Mouse (Mus musculus): ENCODE measurements around the gene Zfp169. TPM values are rescaled to one million over a fixed set of nuclear protein-coding genes. Genes with fewer than 3 reads are reported as not detected.

Gene Zfp169
- polyA plus RNA-seq, 1 experiment from 2014 or later = 6.0 TPM

DNA sequence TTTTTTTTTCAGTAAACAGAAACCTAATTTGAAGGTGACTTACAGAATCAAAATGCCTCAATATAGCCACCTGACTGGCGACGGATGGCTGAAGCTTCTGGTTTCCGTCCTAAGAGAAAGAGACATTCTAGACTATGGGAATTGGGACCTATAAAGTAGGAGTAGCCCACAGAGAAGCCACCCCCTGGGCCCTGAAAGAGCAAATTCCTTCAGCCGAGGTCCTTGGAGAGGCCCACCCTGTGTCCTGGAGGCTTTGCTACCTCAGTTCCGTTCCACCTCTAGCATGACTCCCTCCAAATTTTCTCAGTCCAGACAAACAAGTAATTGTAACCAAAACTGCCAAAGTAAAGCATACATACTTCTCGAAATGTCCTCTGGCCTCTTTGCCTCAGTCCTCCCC, 34.4 kb upstream of the Zfp169 start:
- H3K27me3 ChIP-seq (replicated peaks; ENCODE audit: control insufficient read depth, insufficient read depth, low read length) = no peaks in the 10 kb centered on the region
- H3K9me3 ChIP-seq (replicated peaks; ENCODE audit: control insufficient read depth, low read length) = no peaks in the 10 kb centered on the region
- WGBS = 98% methylated on average over 6 of the region's 6 CpGs
- no peak overlapping the region for H3K4me3 ChIP-seq (ENCODE audit: low read depth, low read length)
- peaks cover 17% of the 10 kb centered on the region for H3K4me1 ChIP-seq (ENCODE audit: control insufficient read depth, insufficient read depth, low read length)
- ATAC-seq = no peak
- H3K9ac ChIP-seq (ENCODE audit: low read length) = no peak overlapping the region
- no peak for DNase-seq (ENCODE audit: low spot score)
- no peak overlapping the region for H3K27ac ChIP-seq (ENCODE audit: low read depth, low read length)
- no peak overlapping the region for H3K4me2 ChIP-seq (ENCODE audit: low read length)
- no peaks in the 10 kb centered on the region for H3K36me3 ChIP-seq (ENCODE audit: control insufficient read depth, insufficient read depth, low read length)

DNA sequence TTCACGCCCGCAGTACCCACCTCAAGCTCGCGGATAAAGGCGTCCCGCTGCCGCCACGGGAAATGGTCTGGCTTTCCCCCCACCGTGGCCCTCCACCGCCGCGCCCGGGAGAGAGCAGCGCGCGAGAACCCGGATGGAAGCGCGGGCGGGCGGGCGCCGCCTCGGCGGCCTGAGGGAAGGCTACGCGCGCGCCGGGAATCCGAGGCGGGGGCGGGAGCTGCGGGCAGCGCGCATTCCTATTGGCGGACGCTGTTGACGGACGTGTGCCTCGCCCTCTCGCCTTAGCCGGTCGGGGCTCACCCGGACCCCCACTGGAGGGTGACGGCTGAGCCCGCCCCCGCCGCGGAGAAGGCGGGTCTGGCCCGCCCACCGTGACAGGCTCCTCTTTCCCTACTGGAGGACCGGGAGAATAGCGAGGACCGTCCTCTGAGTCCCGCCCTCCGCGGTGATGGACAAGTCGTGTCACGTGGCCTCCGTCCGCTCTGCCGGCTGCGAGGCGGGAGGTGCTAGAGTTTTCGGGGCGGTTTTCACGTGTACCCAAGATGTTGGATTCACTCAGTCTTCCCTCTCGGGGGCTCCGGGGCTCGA, 33.2 kb upstream of the Zfp169 start:
- DNase-seq (ENCODE audit: low spot score) (peak; percentile 99), ATAC-seq (peak; percentile 98)
- H3K27ac ChIP-seq (ENCODE audit: low read depth, low read length) = peak overlapping the region; percentile 99
- H3K4me3 ChIP-seq (ENCODE audit: low read depth, low read length) = peak overlapping the region; percentile 93
- H3K27me3 ChIP-seq (replicated peaks; ENCODE audit: control insufficient read depth, insufficient read depth, low read length) = no peaks in the 10 kb centered on the region
- peaks cover 19% of the 10 kb centered on the region for H3K4me1 ChIP-seq (ENCODE audit: control insufficient read depth, insufficient read depth, low read length)
- WGBS = under 1% methylated on average over 70 of the region's 72 CpGs
- peak overlapping the region; percentile 98 for H3K9ac ChIP-seq (ENCODE audit: low read length)
- no peaks in the 10 kb centered on the region for H3K9me3 ChIP-seq (replicated peaks; ENCODE audit: control insufficient read depth, low read length)
- no peaks in the 10 kb centered on the region for H3K36me3 ChIP-seq (ENCODE audit: control insufficient read depth, insufficient read depth, low read length)
- peak overlapping the region; percentile 51 for H3K4me2 ChIP-seq (ENCODE audit: low read length)

GRCm38 (mm10) chr13:48545476-48546281, 32.4 kb upstream of the Zfp169 start:
- H3K4me2 ChIP-seq (ENCODE audit: low read length) = peak overlapping the region; percentile 76
- peak overlapping the region; percentile 93 for H3K4me3 ChIP-seq (ENCODE audit: low read depth, low read length)
- no peaks in the 10 kb centered on the region for H3K36me3 ChIP-seq (ENCODE audit: control insufficient read depth, insufficient read depth, low read length)
- H3K9me3 ChIP-seq (replicated peaks; ENCODE audit: control insufficient read depth, low read length) = no peaks in the 10 kb centered on the region
- H3K9ac ChIP-seq (ENCODE audit: low read length) = peak overlapping the region; percentile 98
- peak; percentile 99 for DNase-seq (ENCODE audit: low spot score)
- H3K27ac ChIP-seq (ENCODE audit: low read depth, low read length) = peak overlapping the region; percentile 99
- H3K27me3 ChIP-seq (replicated peaks; ENCODE audit: control insufficient read depth, insufficient read depth, low read length) = no peaks in the 10 kb centered on the region
- H3K4me1 ChIP-seq (ENCODE audit: control insufficient read depth, insufficient read depth, low read length) = peaks cover 23% of the 10 kb centered on the region
- under 1% methylated on average over 40 of the region's 72 CpGs for WGBS
- peak; percentile 86 for ATAC-seq

- peaks cover 26% of the 10 kb centered on the region for H3K4me1 ChIP-seq (ENCODE audit: control insufficient read depth, insufficient read depth, low read length)
- peak overlapping the region; percentile 98; the same call in 1 of the 2 replicates for H3K9ac ChIP-seq (ENCODE audit: low read length)
- ATAC-seq = no peak
- peak overlapping the region; percentile 76 for H3K4me2 ChIP-seq (ENCODE audit: low read length)
- H3K9me3 ChIP-seq (replicated peaks; ENCODE audit: control insufficient read depth, low read length) = no peaks in the 10 kb centered on the region
- H3K4me3 ChIP-seq (ENCODE audit: low read depth, low read length) = peak overlapping the region; percentile 93
- no peaks in the 10 kb centered on the region for H3K36me3 ChIP-seq (ENCODE audit: control insufficient read depth, insufficient read depth, low read length)
- 56% methylated on average over 4 of the region's 4 CpGs for WGBS
- no peak for DNase-seq (ENCODE audit: low spot score)
- no peaks in the 10 kb centered on the region for H3K27me3 ChIP-seq (replicated peaks; ENCODE audit: control insufficient read depth, insufficient read depth, low read length)
- no peak overlapping the region for H3K27ac ChIP-seq (ENCODE audit: low read depth, low read length)
These were observed 31.6 kb upstream of the Zfp169 start for GRCm38 (mm10) chr13:48544867-48545266.

DNA sequence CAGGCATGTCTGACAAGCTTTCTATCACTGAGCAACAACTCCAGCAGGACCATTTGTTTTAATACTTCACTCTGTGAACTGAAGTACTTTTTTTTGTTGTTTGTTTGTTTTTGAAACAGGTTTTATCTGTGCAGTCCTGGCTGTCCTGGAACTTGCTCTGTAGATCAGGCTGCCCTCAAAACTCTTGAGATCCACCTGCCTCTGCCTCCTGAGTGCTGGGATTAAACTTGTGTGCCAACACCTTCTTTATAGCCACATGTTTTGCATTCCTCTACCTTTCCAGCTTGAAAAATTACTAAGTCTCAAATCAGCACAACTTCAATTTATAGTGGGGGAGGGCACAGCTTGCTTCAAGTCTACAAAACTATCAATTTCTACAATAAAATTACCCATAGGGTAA, 31.1 kb upstream of the Zfp169 start:
- peak overlapping the region; percentile 76 for H3K4me2 ChIP-seq (ENCODE audit: low read length)
- DNase-seq (ENCODE audit: low spot score) = no peak
- H3K27me3 ChIP-seq (replicated peaks; ENCODE audit: control insufficient read depth, insufficient read depth, low read length) = no peaks in the 10 kb centered on the region
- peaks cover 26% of the 10 kb centered on the region for H3K4me1 ChIP-seq (ENCODE audit: control insufficient read depth, insufficient read depth, low read length)
- H3K36me3 ChIP-seq (ENCODE audit: control insufficient read depth, insufficient read depth, low read length) = no peaks in the 10 kb centered on the region
- H3K4me3 ChIP-seq (ENCODE audit: low read depth, low read length) = 0 out of 2 replicates have a peak overlapping the region, but pooled peaks have one; percentile 93
- H3K9ac ChIP-seq (ENCODE audit: low read length) = no peak overlapping the region
- no peaks in the 10 kb centered on the region for H3K9me3 ChIP-seq (replicated peaks; ENCODE audit: control insufficient read depth, low read length)
- no peak for ATAC-seq
- no peak overlapping the region for H3K27ac ChIP-seq (ENCODE audit: low read depth, low read length)

DNA sequence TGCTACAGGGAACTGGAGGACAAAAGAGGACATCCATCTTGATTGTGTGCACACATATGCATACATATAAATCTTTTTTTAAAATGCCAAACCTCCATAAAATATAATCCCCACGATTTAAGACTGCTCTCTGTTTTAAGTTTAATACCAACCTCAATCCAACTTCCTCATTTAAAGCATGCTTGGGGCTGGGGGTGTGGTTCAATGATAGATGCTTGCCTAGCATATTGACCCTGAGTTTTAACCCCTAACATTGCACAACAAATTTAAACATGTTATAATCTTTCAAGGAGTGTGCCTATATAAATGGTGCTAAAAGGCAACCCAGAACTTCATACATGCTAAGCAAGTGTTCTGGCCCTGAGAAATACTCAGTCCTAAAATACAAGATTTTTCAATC, 27.2 kb upstream of the Zfp169 start:
- no peaks in the 10 kb centered on the region for H3K9me3 ChIP-seq (replicated peaks; ENCODE audit: control insufficient read depth, low read length)
- 63% methylated on average over 1 of the region's 1 CpGs for WGBS
- H3K4me3 ChIP-seq (ENCODE audit: low read depth, low read length) = no peak overlapping the region
- H3K36me3 ChIP-seq (ENCODE audit: control insufficient read depth, insufficient read depth, low read length) = peaks cover 17% of the 10 kb centered on the region
- no peak overlapping the region for H3K9ac ChIP-seq (ENCODE audit: low read length)
- H3K27me3 ChIP-seq (replicated peaks; ENCODE audit: control insufficient read depth, insufficient read depth, low read length) = no peaks in the 10 kb centered on the region
- H3K4me1 ChIP-seq (ENCODE audit: control insufficient read depth, insufficient read depth, low read length) = peaks cover 26% of the 10 kb centered on the region
- H3K4me2 ChIP-seq (ENCODE audit: low read length) = no peak overlapping the region
- no peak for ATAC-seq
- DNase-seq (ENCODE audit: low spot score) = no peak
- no peak overlapping the region for H3K27ac ChIP-seq (ENCODE audit: low read depth, low read length)

GRCm38 (mm10) chr13:48533441-48533840, 20.2 kb upstream of the Zfp169 start:
- Histone ChIP-seq H3K9ac (ENCODE audit: low read length) (no peak overlapping the region), H3K27me3 (replicated peaks; ENCODE audit: control insufficient read depth, insufficient read depth, low read length) (no peaks in the 10 kb centered on the region), H3K27ac (ENCODE audit: low read depth, low read length) (no peak overlapping the region), H3K4me3 (ENCODE audit: low read depth, low read length) (no peak overlapping the region), H3K9me3 (replicated peaks; ENCODE audit: control insufficient read depth, low read length) (no peaks in the 10 kb centered on the region), H3K36me3 (ENCODE audit: control insufficient read depth, insufficient read depth, low read length) (peaks cover 21% of the 10 kb centered on the region), H3K4me2 (ENCODE audit: low read length) (no peak overlapping the region), H3K4me1 (ENCODE audit: control insufficient read depth, insufficient read depth, low read length) (no peaks in the 10 kb centered on the region)
- ATAC-seq (no peak), DNase-seq (ENCODE audit: low spot score) (no peak)
- 85% methylated on average over 5 of the region's 5 CpGs for WGBS

- H3K4me2 ChIP-seq (ENCODE audit: low read length) = no peak overlapping the region
- no peak overlapping the region for H3K4me3 ChIP-seq (ENCODE audit: low read depth, low read length)
- H3K4me1 ChIP-seq (ENCODE audit: control insufficient read depth, insufficient read depth, low read length) = no peaks in the 10 kb centered on the region
- H3K9me3 ChIP-seq (replicated peaks; ENCODE audit: control insufficient read depth, low read length) = no peaks in the 10 kb centered on the region
- WGBS = 73% methylated on average over 2 of the region's 2 CpGs
- no peak overlapping the region for H3K9ac ChIP-seq (ENCODE audit: low read length)
- H3K27me3 ChIP-seq (replicated peaks; ENCODE audit: control insufficient read depth, insufficient read depth, low read length) = no peaks in the 10 kb centered on the region
- no peak for ATAC-seq
- H3K27ac ChIP-seq (ENCODE audit: low read depth, low read length) = no peak overlapping the region
- peaks cover 9% of the 10 kb centered on the region for H3K36me3 ChIP-seq (ENCODE audit: control insufficient read depth, insufficient read depth, low read length)
- no peak for DNase-seq (ENCODE audit: low spot score)
These were observed 18.2 kb upstream of the Zfp169 start for GRCm38 (mm10) chr13:48531448-48531847.

DNA sequence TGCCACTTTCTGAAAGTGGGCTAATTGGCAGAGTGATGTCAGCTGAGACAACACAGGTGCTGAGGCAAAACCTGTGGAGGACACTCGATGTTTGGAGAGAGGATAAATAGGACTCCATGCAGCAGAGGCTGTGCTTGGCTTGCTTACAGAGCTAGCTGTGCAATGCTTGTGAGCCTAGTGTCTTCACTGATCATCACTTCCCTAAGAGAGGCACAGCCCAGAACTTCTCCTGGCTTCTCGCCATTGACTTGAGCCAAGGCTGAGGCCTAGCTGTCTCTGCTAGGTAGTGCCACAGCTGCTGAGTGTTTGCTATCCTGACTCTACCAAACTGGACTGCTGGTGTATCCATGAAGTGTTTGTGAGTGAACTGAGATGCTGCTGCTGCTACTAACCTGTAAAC, 17.4 kb upstream of the Zfp169 start:
- H3K4me1 ChIP-seq (ENCODE audit: control insufficient read depth, insufficient read depth, low read length) = no peaks in the 10 kb centered on the region
- ATAC-seq (peak; percentile 19; the same call in 1 of the 2 replicates), DNase-seq (ENCODE audit: low spot score) (no peak)
- 76% methylated on average over 2 of the region's 2 CpGs for WGBS
- no peak overlapping the region for H3K4me2 ChIP-seq (ENCODE audit: low read length)
- H3K4me3 ChIP-seq (ENCODE audit: low read depth, low read length) = no peak overlapping the region
- peaks cover 4% of the 10 kb centered on the region; the same call in 1 of the 2 replicates for H3K36me3 ChIP-seq (ENCODE audit: control insufficient read depth, insufficient read depth, low read length)
- H3K27me3 ChIP-seq (replicated peaks; ENCODE audit: control insufficient read depth, insufficient read depth, low read length) = no peaks in the 10 kb centered on the region
- H3K9ac ChIP-seq (ENCODE audit: low read length) = no peak overlapping the region
- H3K27ac ChIP-seq (ENCODE audit: low read depth, low read length) = no peak overlapping the region
- H3K9me3 ChIP-seq (replicated peaks; ENCODE audit: control insufficient read depth, low read length) = no peaks in the 10 kb centered on the region
